Mouse (Mus musculus) limb, embryonic 11.5 days (tissue): ENCODE data around the gene Phldb3. TPM values are rescaled to one million over a fixed set of nuclear protein-coding genes. Genes with fewer than 3 reads are reported as not detected.
A peak's percentile ranks its signal among the peaks of the same experiment; 100 is the strongest.

Source experiments
- ATAC-seq: fragments of 200-750 bp; cut with Nextera tagmentation; 2 replicates; pipeline ENCODE4 v1.8.0; 2017; ENCODE audit warnings: low read depth; ENCODE audit not compliant: insufficient number of reproducible peaks, low FRiP score, low TSS enrichment
- DNase-seq: peaks from one replicate; pipeline ENCODE4 v3.0.0-alpha.2; 2015; ENCODE audit warnings: low spot score
- H3K27ac ChIP-seq: fragments of 300-500 bp; sonication (generic); replicated peaks from 2 replicates; pipeline ENCODE4 v1.5.1; 2014; ENCODE audit warnings: low read depth, mild to moderate bottlenecking, low read length
- H3K27me3 ChIP-seq: fragments of 300-500 bp; sonication (generic); 2 replicates; pipeline ENCODE4 v1.6.1; 2014; ENCODE audit warnings: mild to moderate bottlenecking, low read length, mixed read lengths; ENCODE audit not compliant: control insufficient read depth, insufficient read depth
- H3K36me3 ChIP-seq: fragments of 300-500 bp; sonication (generic); 2 replicates; pipeline ENCODE4 v1.6.1; 2014; ENCODE audit warnings: mild to moderate bottlenecking, low read length, moderate library complexity, mixed read lengths; ENCODE audit not compliant: control insufficient read depth, insufficient read depth
- H3K4me1 ChIP-seq: fragments of 300-500 bp; sonication (generic); 2 replicates; pipeline ENCODE4 v1.6.1; 2014; ENCODE audit warnings: low read length, mixed read lengths; ENCODE audit not compliant: control insufficient read depth, insufficient read depth
- H3K4me2 ChIP-seq: fragments of 300-500 bp; sonication (generic); 2 replicates; pipeline ENCODE4 v1.6.1; 2014; ENCODE audit warnings: low read depth, mild to moderate bottlenecking, moderate library complexity; ENCODE audit not compliant: severe bottlenecking
- H3K4me3 ChIP-seq: fragments of 300-500 bp; sonication (generic); 2 replicates; pipeline ENCODE4 v1.5.1; 2014; ENCODE audit warnings: low read depth, low read length
- H3K9ac ChIP-seq: fragments of 300-500 bp; sonication (generic); 2 replicates; pipeline ENCODE4 v1.6.1; 2014; ENCODE audit warnings: mild to moderate bottlenecking, low read length
- H3K9me3 ChIP-seq: fragments of 300-500 bp; sonication (generic); 2 replicates; pipeline ENCODE4 v1.6.1; 2016; ENCODE audit warnings: low read length; ENCODE audit not compliant: control insufficient read depth
- whole genome bisulfite sequencing: fragments of 180-500 bp; shearing (Covaris S2); extraction: QIAGEN DNeasy Blood & Tissue Kit; methylation state at CpG from one replicate; pipeline ENCODE4 v1.1.7; 2014; 5-methylcytosine and 5-hydroxymethylcytosine counted together
- polyA plus RNA-seq: library from polyadenylated mRNA; unstranded; fragments of >200 nt; fragmentation: Nextera tagmentation; extraction: Ambion mirVana; gene quantifications from 2 replicates; pipeline ENCODE4 v1.2.1, GENCODE M21; 2014

Gene Phldb3
- polyA plus RNA-seq, 1 experiment from 2014 or later, result 0.16 TPM

DNA sequence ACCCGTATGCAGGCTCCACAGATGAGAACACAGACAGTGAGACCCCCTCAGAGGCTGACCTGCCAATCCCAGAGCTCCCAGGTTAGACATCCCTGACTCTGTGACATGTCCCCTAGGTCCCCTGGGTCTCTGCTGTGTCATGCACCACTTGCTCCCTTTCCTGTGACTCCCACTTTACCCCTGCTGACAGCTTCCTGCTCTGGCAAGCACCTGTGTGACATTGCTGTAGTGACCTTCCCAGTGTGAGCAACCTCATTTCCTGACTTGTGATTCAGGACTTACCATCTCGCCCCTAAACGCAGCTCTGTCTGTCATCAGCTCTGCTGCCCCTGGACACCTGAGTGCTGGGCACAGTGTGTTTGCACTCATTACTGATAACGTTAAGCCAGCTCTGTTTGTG is 39.5 kb upstream of the Phldb3 start:
- no peak overlapping the region for H3K27ac ChIP-seq
- 85% methylated on average over 4 of the region's 4 CpGs for WGBS
- no peaks in the 10 kb centered on the region for H3K4me1 ChIP-seq
- ATAC-seq (no peak), DNase-seq (no peak)
- H3K4me3 ChIP-seq, result no peak overlapping the region
- H3K9ac ChIP-seq, result no peak overlapping the region
- H3K9me3 ChIP-seq, result no peaks in the 10 kb centered on the region
- no peaks in the 10 kb centered on the region for H3K27me3 ChIP-seq
- H3K4me2 ChIP-seq, result no peak overlapping the region
- peaks cover 30% of the 10 kb centered on the region for H3K36me3 ChIP-seq

DNA sequence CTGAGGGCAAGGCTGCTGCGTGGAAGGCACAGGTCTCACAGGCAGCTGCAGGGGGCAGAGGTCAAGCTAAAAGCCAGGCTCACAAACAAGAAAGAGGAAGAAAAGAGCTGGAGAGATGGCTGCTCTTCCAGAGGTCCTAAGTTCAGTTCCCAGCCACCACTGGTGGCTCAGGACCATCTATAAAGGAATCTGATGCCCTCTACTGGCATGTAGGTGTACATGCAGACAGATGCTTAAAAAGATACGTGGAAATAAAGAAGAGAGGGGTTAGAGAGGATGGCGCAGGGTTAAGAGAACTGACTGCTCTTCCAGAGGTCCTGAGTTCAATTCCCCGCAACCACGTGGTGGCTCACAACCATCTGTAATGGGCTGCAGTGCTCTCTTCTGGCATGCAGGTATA is 38.1 kb upstream of the Phldb3 start:
- no peak overlapping the region for H3K4me3 ChIP-seq
- no peak for ATAC-seq
- H3K27ac ChIP-seq, result no peak overlapping the region
- H3K9ac ChIP-seq, result no peak overlapping the region
- H3K27me3 ChIP-seq, result no peaks in the 10 kb centered on the region
- H3K36me3 ChIP-seq, result peaks cover 23% of the 10 kb centered on the region
- 56% methylated on average over 5 of the region's 5 CpGs for WGBS
- no peak for DNase-seq
- H3K4me1 ChIP-seq, result no peaks in the 10 kb centered on the region
- no peak overlapping the region for H3K4me2 ChIP-seq
- no peaks in the 10 kb centered on the region for H3K9me3 ChIP-seq

DNA sequence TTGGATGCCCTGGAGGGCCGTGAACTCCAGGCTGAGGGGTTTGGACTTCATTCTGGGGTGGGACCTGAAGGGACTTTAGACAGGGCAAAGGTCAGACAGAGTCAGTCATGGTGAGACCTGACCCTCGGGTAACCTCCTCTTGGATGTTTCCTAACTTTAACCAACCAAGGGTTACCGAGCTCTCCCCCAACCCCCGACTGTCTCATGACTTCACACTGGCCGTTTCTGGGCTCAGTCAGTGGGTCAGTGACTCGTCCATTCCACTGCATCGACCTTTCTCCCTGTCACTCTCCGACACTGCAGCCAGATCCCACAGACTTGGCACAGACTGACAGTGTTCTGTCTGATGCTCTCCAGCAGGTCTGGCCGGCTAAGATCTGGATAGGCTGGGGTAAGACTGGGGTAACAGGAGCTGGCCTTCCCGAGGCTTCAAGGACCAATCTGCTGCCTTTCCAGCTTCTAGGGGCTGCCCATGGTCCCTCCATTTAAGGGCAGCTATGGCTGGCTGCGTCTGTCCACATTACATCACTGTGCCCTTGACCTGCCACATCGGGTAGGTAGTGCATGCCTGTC is 36.3 kb upstream of the Phldb3 start:
- H3K27ac ChIP-seq, result no peak overlapping the region
- H3K9me3 ChIP-seq, result no peaks in the 10 kb centered on the region
- DNase-seq (no peak), ATAC-seq (no peak)
- H3K4me2 ChIP-seq, result no peak overlapping the region
- no peak overlapping the region for H3K4me3 ChIP-seq
- H3K36me3 ChIP-seq, result peaks cover 16% of the 10 kb centered on the region
- H3K9ac ChIP-seq, result no peak overlapping the region
- no peaks in the 10 kb centered on the region for H3K4me1 ChIP-seq
- 66% methylated on average over 12 of the region's 12 CpGs for WGBS
- no peaks in the 10 kb centered on the region for H3K27me3 ChIP-seq

DNA sequence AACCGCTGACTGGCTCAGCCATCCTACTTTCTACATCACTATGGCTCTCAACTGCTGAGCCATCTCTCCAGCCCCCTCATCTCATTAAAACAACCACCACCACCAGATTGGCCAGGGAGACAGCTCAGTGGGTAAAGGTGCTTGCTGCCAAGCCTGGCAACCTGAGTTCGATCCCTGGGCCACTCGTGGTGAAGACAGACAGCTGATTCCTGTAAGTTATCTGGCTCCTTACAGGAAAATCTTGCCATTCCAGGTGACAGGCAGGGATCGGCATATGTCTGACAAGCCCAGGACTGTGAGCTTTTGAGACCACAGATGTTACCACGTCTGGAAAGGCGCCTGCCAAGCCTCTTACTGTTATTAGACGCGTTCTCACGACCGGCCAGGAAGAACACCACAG is 32.8 kb upstream of the Phldb3 start:
- no peaks in the 10 kb centered on the region for H3K9me3 ChIP-seq
- DNase-seq (no peak), ATAC-seq (no peak)
- H3K4me2 ChIP-seq, result no peak overlapping the region
- no peak overlapping the region for H3K4me3 ChIP-seq
- H3K27ac ChIP-seq, result no peak overlapping the region
- H3K4me1 ChIP-seq, result no peaks in the 10 kb centered on the region
- no peaks in the 10 kb centered on the region for H3K27me3 ChIP-seq
- 93% methylated on average over 10 of the region's 10 CpGs for WGBS
- peaks cover 2% of the 10 kb centered on the region; the same call in 1 of the 2 replicates for H3K36me3 ChIP-seq
- no peak overlapping the region for H3K9ac ChIP-seq

DNA sequence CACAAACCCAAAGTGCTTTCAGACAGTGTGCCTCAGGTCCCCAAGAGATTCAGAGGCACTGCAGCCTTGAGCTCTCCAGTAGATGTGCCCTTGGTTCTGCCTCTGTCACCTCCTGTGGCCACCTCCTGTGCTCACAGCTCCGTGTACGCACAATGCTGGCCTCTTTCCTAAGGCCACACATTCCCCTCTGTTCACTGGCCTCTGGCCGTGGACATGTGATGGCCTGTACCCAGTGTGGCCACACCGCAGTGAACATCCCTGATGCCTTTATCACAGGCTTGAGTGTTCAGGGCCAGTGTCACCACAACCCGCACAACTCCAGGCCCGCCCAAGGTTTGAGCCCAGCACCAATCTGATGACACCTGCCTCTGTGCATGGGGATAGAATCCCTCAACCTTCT is 25.7 kb upstream of the Phldb3 start:
- WGBS, result 89% methylated on average over 6 of the region's 6 CpGs
- no peak for DNase-seq

DNA sequence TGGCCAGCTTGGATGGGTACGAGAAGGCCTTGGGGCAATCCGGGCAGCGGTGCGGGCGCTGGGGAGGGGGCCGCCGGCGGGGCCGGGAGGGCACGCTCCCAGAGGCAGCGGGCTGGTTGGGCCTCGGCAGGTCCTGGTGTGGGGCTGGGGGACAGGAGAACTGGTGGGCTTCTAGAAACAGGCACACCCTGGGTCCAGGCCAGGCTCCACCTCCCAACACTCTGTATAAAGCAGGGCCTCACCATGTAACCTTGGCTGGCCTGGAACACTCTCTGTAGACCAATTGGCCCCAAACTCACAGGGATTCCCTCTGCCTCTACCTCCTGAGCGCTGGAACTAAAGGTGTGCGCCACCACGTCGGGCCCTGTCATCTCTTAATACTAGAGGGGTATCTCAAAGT is 24.6 kb upstream of the Phldb3 start:
- no peak overlapping the region for H3K27ac ChIP-seq
- WGBS, result 43% methylated on average over 16 of the region's 16 CpGs
- H3K9ac ChIP-seq, result no peak overlapping the region
- no peak overlapping the region for H3K4me3 ChIP-seq
- peak; percentile 60 for ATAC-seq
- no peaks in the 10 kb centered on the region for H3K9me3 ChIP-seq
- H3K4me1 ChIP-seq, result peaks cover 3% of the 10 kb centered on the region; the same call in 1 of the 2 replicates
- peaks cover 24% of the 10 kb centered on the region for H3K27me3 ChIP-seq
- H3K36me3 ChIP-seq, result no peaks in the 10 kb centered on the region
- H3K4me2 ChIP-seq, result no peak overlapping the region
- no peak for DNase-seq

More for the DNA sequence above, 25.7 kb upstream of the Phldb3 start:
- Histone ChIP-seq H3K27ac (no peak overlapping the region), H3K4me3 (no peak overlapping the region), H3K4me1 (peaks cover 3% of the 10 kb centered on the region; the same call in 1 of the 2 replicates), H3K9me3 (no peaks in the 10 kb centered on the region), H3K4me2 (no peak overlapping the region), H3K9ac (no peak overlapping the region), H3K36me3 (no peaks in the 10 kb centered on the region), H3K27me3 (peaks cover 24% of the 10 kb centered on the region)
- ATAC-seq, result no peak

DNA sequence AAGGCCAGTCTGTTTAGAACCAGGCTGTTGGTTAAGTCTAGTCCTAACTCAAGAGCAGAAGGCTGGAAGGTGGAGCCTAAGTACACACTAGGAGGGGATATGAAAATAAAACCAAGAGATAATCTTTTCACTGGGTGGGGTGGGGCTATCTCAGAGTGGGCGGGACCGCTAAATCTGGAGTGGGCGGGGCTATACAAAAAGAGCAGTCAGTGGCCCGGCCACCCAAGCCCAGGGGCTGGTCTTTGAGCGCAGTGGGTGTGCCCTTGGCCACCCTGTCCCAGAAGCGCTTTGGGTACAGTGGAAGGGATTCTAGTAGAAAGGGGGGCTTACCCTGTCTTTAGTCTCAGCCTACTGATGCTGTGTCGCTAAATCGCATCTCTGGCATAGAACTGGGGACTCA is 23.7 kb upstream of the Phldb3 start:
- Histone ChIP-seq H3K36me3 (no peaks in the 10 kb centered on the region), H3K9me3 (no peaks in the 10 kb centered on the region), H3K4me1 (peaks cover 3% of the 10 kb centered on the region; the same call in 1 of the 2 replicates), H3K4me2 (peak overlapping the region; percentile 58), H3K9ac (no peak overlapping the region; the same call in 1 of the 2 replicates), H3K4me3 (peak overlapping the region; percentile 40), H3K27me3 (peaks cover 24% of the 10 kb centered on the region), H3K27ac (no peak overlapping the region)
- DNase-seq (peak; percentile 33), ATAC-seq (peak; percentile 55; the same call in 1 of the 2 replicates)
- WGBS, result 5% methylated on average over 8 of the region's 8 CpGs

DNA sequence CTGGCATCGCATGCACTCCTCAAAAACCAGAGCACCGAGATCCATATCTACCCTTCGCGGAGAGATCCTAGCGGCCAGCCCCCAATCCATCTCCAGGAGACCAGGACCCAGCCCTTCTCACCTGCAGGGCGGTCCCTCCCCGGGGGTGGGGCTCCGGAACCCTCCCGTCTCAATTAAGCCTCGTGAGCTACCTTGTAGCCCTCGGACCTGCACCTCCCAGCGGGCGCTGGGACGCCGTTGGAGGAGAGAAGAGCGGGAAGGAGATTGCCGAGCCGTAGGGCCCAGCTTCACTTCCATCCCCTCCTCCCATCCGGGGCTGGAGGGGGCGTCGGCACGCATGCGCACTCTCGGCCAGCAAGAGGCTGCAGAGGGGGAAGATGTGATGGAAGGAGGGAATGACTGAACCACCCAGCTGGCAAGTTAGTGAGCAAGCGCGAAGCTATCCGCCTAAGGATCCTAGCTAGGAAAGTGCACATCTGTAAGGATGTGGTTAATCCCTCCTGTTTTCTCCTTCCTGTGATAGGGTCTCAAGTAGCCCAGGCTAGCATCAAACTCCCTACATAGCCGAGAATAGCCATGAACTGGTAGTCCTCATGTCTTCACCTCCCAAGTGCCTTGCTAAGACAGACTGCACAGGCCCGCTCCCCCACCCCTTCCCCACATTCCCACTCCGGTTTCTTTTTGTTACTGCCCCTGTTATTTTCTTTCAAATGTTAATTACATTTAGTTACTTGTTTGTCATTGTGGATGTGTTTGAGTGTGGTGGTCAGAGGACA is 23.0 kb upstream of the Phldb3 start, which contains the start of the genes Ethe1 and Zfp575:
Gene Ethe1, plus strand, starts transcription at position 214 of the 776 bp plus-strand sequence.
Gene Zfp575, minus strand, starts transcription at position 312 of the 776 bp plus-strand sequence.
- WGBS, result 8% methylated on average over 30 of the region's 30 CpGs
- Histone ChIP-seq H3K27me3 (peaks cover 24% of the 10 kb centered on the region), H3K4me3 (peak within 1 kb of the TSS; percentile 40), H3K4me2 (peak within 1 kb of the TSS; percentile 58), H3K27ac (no peak within 1 kb of the TSS), H3K36me3 (no peaks in the 10 kb centered on the region), H3K9me3 (no peaks in the 10 kb centered on the region), H3K4me1 (peaks cover 3% of the 10 kb centered on the region; the same call in 1 of the 2 replicates), H3K9ac (peak within 1 kb of the TSS; percentile 79)
- peak; percentile 57 for ATAC-seq
- DNase-seq, result peak; percentile 86
